Mouse (Mus musculus) intestine, embryonic 16.5 days (tissue): ENCODE data around the gene Fam83c. TPM values are rescaled to one million over a fixed set of nuclear protein-coding genes. Genes with fewer than 3 reads are reported as not detected.

Source experiments
- ATAC-seq: fragments of 200-750 bp; cut with Nextera tagmentation; 2 replicates; pipeline ENCODE4 v1.8.0; 2017; ENCODE audit warnings: moderate TSS enrichment, moderate library complexity
- H3K27ac ChIP-seq: fragments of 300-500 bp; sonication (generic); 2 replicates; pipeline ENCODE4 v1.5.1; 2014; ENCODE audit warnings: mild to moderate bottlenecking, low read length
- H3K27me3 ChIP-seq: fragments of 300-500 bp; sonication (generic); replicated peaks from 2 replicates; pipeline ENCODE4 v1.6.1; 2014; ENCODE audit warnings: low read length, control low read depth, mixed read lengths; ENCODE audit not compliant: control insufficient read depth, insufficient read depth
- H3K36me3 ChIP-seq: fragments of 300-500 bp; sonication (generic); 2 replicates; pipeline ENCODE4 v1.6.1; 2014; ENCODE audit warnings: low read length, control low read depth; ENCODE audit not compliant: control insufficient read depth, insufficient read depth
- H3K4me1 ChIP-seq: fragments of 300-500 bp; sonication (generic); 2 replicates; pipeline ENCODE4 v1.6.1; 2014; ENCODE audit warnings: low read length, control low read depth, mixed read lengths; ENCODE audit not compliant: control insufficient read depth, insufficient read depth
- H3K4me2 ChIP-seq: fragments of 300-500 bp; sonication (generic); 2 replicates; pipeline ENCODE4 v1.6.1; 2014; ENCODE audit warnings: low read depth, low read length, control low read depth
- H3K4me3 ChIP-seq: fragments of 300-500 bp; sonication (generic); 2 replicates; pipeline ENCODE4 v1.5.1; 2014; ENCODE audit warnings: mild to moderate bottlenecking, low read length
- H3K9ac ChIP-seq: fragments of 300-500 bp; sonication (generic); 2 replicates; pipeline ENCODE4 v1.6.1; 2014; ENCODE audit warnings: low read depth, low read length
- H3K9me3 ChIP-seq: fragments of 300-500 bp; sonication (generic); 2 replicates; pipeline ENCODE4 v1.6.1; 2016; ENCODE audit warnings: low read length, control low read depth; ENCODE audit not compliant: control insufficient read depth
- WGBS: fragments of 180-500 bp; shearing (Covaris S2); extraction: QIAGEN DNeasy Blood & Tissue Kit; methylation state at CpG from one replicate; pipeline ENCODE4 v1.1.7; 2014; 5-methylcytosine and 5-hydroxymethylcytosine counted together
- polyA plus RNA-seq: library from polyadenylated mRNA; unstranded; fragments of >200 nt; fragmentation: Nextera tagmentation; extraction: Ambion mirVana; gene quantifications from 2 replicates; pipeline ENCODE4 v1.2.1, GENCODE M21; 2015

The Fam83c gene
- polyA plus RNA-seq, 1 experiment from 2014 or later = 0.35 TPM

- H3K4me2 ChIP-seq = no peak overlapping the region
- H3K27ac ChIP-seq = no peak overlapping the region
- no peaks in the 10 kb centered on the region for H3K27me3 ChIP-seq
- no peak overlapping the region for H3K4me3 ChIP-seq
- peak; percentile 62 for ATAC-seq
- H3K36me3 ChIP-seq = no peaks in the 10 kb centered on the region
- peaks cover 7% of the 10 kb centered on the region for H3K4me1 ChIP-seq
- 59% methylated on average over 13 of the region's 13 CpGs for WGBS
- H3K9me3 ChIP-seq = no peaks in the 10 kb centered on the region
- no peak overlapping the region for H3K9ac ChIP-seq
Measured at GRCm38 (mm10) chr2:155862573-155863300, 28.1 kb upstream of the Fam83c start.

GRCm38 (mm10) chr2:155861581-155861980, 26.9 kb upstream of the Fam83c start:
- ATAC-seq = no peak
- Histone ChIP-seq H3K27ac (no peak overlapping the region), H3K4me2 (no peak overlapping the region), H3K36me3 (no peaks in the 10 kb centered on the region), H3K9me3 (no peaks in the 10 kb centered on the region), H3K4me1 (peaks cover 7% of the 10 kb centered on the region), H3K4me3 (no peak overlapping the region), H3K27me3 (no peaks in the 10 kb centered on the region), H3K9ac (no peak overlapping the region)
- WGBS = 91% methylated on average over 6 of the region's 6 CpGs

GRCm38 (mm10) chr2:155860102-155860501, 25.4 kb upstream of the Fam83c start:
- Histone ChIP-seq H3K4me1 (peaks cover 7% of the 10 kb centered on the region), H3K27ac (no peak overlapping the region), H3K4me3 (no peak overlapping the region), H3K9ac (no peak overlapping the region), H3K36me3 (no peaks in the 10 kb centered on the region), H3K27me3 (no peaks in the 10 kb centered on the region), H3K9me3 (no peaks in the 10 kb centered on the region), H3K4me2 (no peak overlapping the region)
- 78% methylated on average over 7 of the region's 7 CpGs for WGBS
- no peak for ATAC-seq

GRCm38 (mm10) chr2:155852536-155852935, 17.9 kb upstream of the Fam83c start:
- Histone ChIP-seq H3K9me3 (no peaks in the 10 kb centered on the region), H3K4me2 (no peak overlapping the region), H3K4me3 (no peak overlapping the region), H3K4me1 (no peaks in the 10 kb centered on the region), H3K27me3 (no peaks in the 10 kb centered on the region), H3K27ac (no peak overlapping the region), H3K9ac (no peak overlapping the region), H3K36me3 (0 out of 2 replicates have a peak, but pooled peaks cover 3% of the 10 kb centered on the region)
- 74% methylated on average over 5 of the region's 5 CpGs for WGBS
- no peak for ATAC-seq

- Histone ChIP-seq H3K4me1 (no peaks in the 10 kb centered on the region), H3K4me3 (no peak overlapping the region), H3K27me3 (no peaks in the 10 kb centered on the region), H3K9ac (no peak overlapping the region), H3K36me3 (0 out of 2 replicates have a peak, but pooled peaks cover 3% of the 10 kb centered on the region), H3K9me3 (no peaks in the 10 kb centered on the region), H3K27ac (no peak overlapping the region), H3K4me2 (no peak overlapping the region)
- ATAC-seq = no peak
- WGBS = 91% methylated on average over 7 of the region's 7 CpGs
Measured at GRCm38 (mm10) chr2:155850120-155850519, 15.5 kb upstream of the Fam83c start.

- Histone ChIP-seq H3K4me3 (no peak overlapping the region), H3K36me3 (0 out of 2 replicates have a peak, but pooled peaks cover 6% of the 10 kb centered on the region), H3K4me2 (no peak overlapping the region), H3K9me3 (no peaks in the 10 kb centered on the region), H3K27me3 (no peaks in the 10 kb centered on the region), H3K27ac (no peak overlapping the region), H3K4me1 (no peaks in the 10 kb centered on the region), H3K9ac (no peak overlapping the region)
- ATAC-seq = peak; percentile 45; the same call in 1 of the 2 replicates
- WGBS = 61% methylated on average over 7 of the region's 7 CpGs
Measured at GRCm38 (mm10) chr2:155849464-155849863, 14.8 kb upstream of the Fam83c start.

GRCm38 (mm10) chr2:155848291-155848690, 13.6 kb upstream of the Fam83c start:
- Histone ChIP-seq H3K9me3 (no peaks in the 10 kb centered on the region), H3K4me1 (no peaks in the 10 kb centered on the region), H3K9ac (no peak overlapping the region), H3K27me3 (no peaks in the 10 kb centered on the region), H3K4me2 (no peak overlapping the region), H3K4me3 (no peak overlapping the region), H3K36me3 (0 out of 2 replicates have a peak, but pooled peaks cover 6% of the 10 kb centered on the region), H3K27ac (no peak overlapping the region)
- WGBS = 27% methylated on average over 6 of the region's 6 CpGs
- ATAC-seq = peak; percentile 34

GRCm38 (mm10) chr2:155846930-155847329, 12.3 kb upstream of the Fam83c start:
- Histone ChIP-seq H3K4me3 (no peak overlapping the region), H3K36me3 (0 out of 2 replicates have a peak, but pooled peaks cover 6% of the 10 kb centered on the region), H3K9me3 (no peaks in the 10 kb centered on the region), H3K9ac (no peak overlapping the region), H3K4me2 (no peak overlapping the region), H3K27me3 (no peaks in the 10 kb centered on the region), H3K4me1 (no peaks in the 10 kb centered on the region), H3K27ac (no peak overlapping the region)
- no peak for ATAC-seq
- 68% methylated on average over 8 of the region's 8 CpGs for WGBS

GRCm38 (mm10) chr2:155838961-155839360, 4.3 kb upstream of the Fam83c start:
- Histone ChIP-seq H3K4me3 (no peak overlapping the region), H3K36me3 (no peaks in the 10 kb centered on the region), H3K9ac (no peak overlapping the region), H3K4me2 (no peak overlapping the region), H3K4me1 (peaks cover 5% of the 10 kb centered on the region; the same call in 1 of the 2 replicates), H3K27ac (no peak overlapping the region), H3K27me3 (no peaks in the 10 kb centered on the region), H3K9me3 (no peaks in the 10 kb centered on the region)
- WGBS = 77% methylated on average over 4 of the region's 4 CpGs
- no peak for ATAC-seq
